Mouse (Mus musculus): ENCODE data around the gene Hoxc8. TPM values are rescaled to one million over a fixed set of nuclear protein-coding genes. Genes with fewer than 3 reads are reported as not detected.

Hoxc8 gene
- polyA plus RNA-seq, 1 experiment from 2014 or later = not detected

GRCm38 (mm10) chr15:103010112-103010846, 19.9 kb downstream of the Hoxc8 start:
- no peak overlapping the region for H3K4me2 ChIP-seq (ENCODE audit: low read depth, low read length)
- H3K4me1 ChIP-seq (ENCODE audit: control insufficient read depth, low read depth, low read length) = no peaks in the 10 kb centered on the region
- no peaks in the 10 kb centered on the region for H3K9me3 ChIP-seq (replicated peaks; ENCODE audit: control insufficient read depth, low read length)
- WGBS (ENCODE audit: insufficient replicate concordance) = 2% methylated on average over 31 of the region's 31 CpGs
- ATAC-seq (ENCODE audit: low read depth) = no peak
- H3K27me3 ChIP-seq (ENCODE audit: control insufficient read depth, insufficient read depth, low read depth, low read length) = peaks cover 97% of the 10 kb centered on the region
- no peaks in the 10 kb centered on the region for H3K36me3 ChIP-seq (ENCODE audit: control insufficient read depth, insufficient read depth)
- H3K27ac ChIP-seq (ENCODE audit: low read length) = no peak overlapping the region
- no peak overlapping the region for H3K4me3 ChIP-seq (ENCODE audit: low read depth, low read length)
- H3K9ac ChIP-seq (ENCODE audit: low read depth, low read length) = no peak overlapping the region

- H3K27ac ChIP-seq (ENCODE audit: low read length) = no peak overlapping the region
- no peaks in the 10 kb centered on the region for H3K36me3 ChIP-seq (ENCODE audit: control insufficient read depth, insufficient read depth)
- no peak overlapping the region for H3K9ac ChIP-seq (ENCODE audit: low read depth, low read length)
- H3K4me2 ChIP-seq (ENCODE audit: low read depth, low read length) = no peak overlapping the region
- H3K27me3 ChIP-seq (ENCODE audit: control insufficient read depth, insufficient read depth, low read depth, low read length) = peaks cover 97% of the 10 kb centered on the region
- no peak overlapping the region for H3K4me3 ChIP-seq (ENCODE audit: low read depth, low read length)
- ATAC-seq (ENCODE audit: low read depth) = no peak
- WGBS (ENCODE audit: insufficient replicate concordance) = 3% methylated on average over 28 of the region's 28 CpGs
- no peaks in the 10 kb centered on the region for H3K4me1 ChIP-seq (ENCODE audit: control insufficient read depth, low read depth, low read length)
- H3K9me3 ChIP-seq (replicated peaks; ENCODE audit: control insufficient read depth, low read length) = no peaks in the 10 kb centered on the region
Measured at GRCm38 (mm10) chr15:103010847-103011555, 20.6 kb downstream of the Hoxc8 start.

- Histone ChIP-seq H3K4me3 (ENCODE audit: low read depth, low read length) (no peak overlapping the region), H3K36me3 (ENCODE audit: control insufficient read depth, insufficient read depth) (no peaks in the 10 kb centered on the region), H3K4me2 (ENCODE audit: low read depth, low read length) (no peak overlapping the region), H3K27ac (ENCODE audit: low read length) (no peak overlapping the region), H3K9me3 (replicated peaks; ENCODE audit: control insufficient read depth, low read length) (no peaks in the 10 kb centered on the region), H3K4me1 (ENCODE audit: control insufficient read depth, low read depth, low read length) (no peaks in the 10 kb centered on the region), H3K9ac (ENCODE audit: low read depth, low read length) (no peak overlapping the region), H3K27me3 (ENCODE audit: control insufficient read depth, insufficient read depth, low read depth, low read length) (peaks cover 97% of the 10 kb centered on the region)
- WGBS (ENCODE audit: insufficient replicate concordance) = 6% methylated on average over 26 of the region's 26 CpGs
- ATAC-seq (ENCODE audit: low read depth) = no peak
Measured at GRCm38 (mm10) chr15:103011928-103012486, 21.6 kb downstream of the Hoxc8 start.

- 4% methylated on average over 17 of the region's 17 CpGs for WGBS (ENCODE audit: insufficient replicate concordance)
- 0 out of 2 replicates have a peak overlapping the region, but pooled peaks have one; percentile 6 for H3K4me2 ChIP-seq (ENCODE audit: low read depth, low read length)
Measured at GRCm38 (mm10) chr15:103013238-103013984, 23.0 kb downstream of the Hoxc8 start.

GRCm38 (mm10) chr15:103014166-103015008, 24.0 kb downstream of the Hoxc8 start:
- no peaks in the 10 kb centered on the region for H3K36me3 ChIP-seq (ENCODE audit: control insufficient read depth, insufficient read depth)
- peaks cover 96% of the 10 kb centered on the region for H3K27me3 ChIP-seq (ENCODE audit: control insufficient read depth, insufficient read depth, low read depth, low read length)
- no peak for ATAC-seq (ENCODE audit: low read depth)
- no peak overlapping the region for H3K9ac ChIP-seq (ENCODE audit: low read depth, low read length)
- 2% methylated on average over 49 of the region's 57 CpGs for WGBS (ENCODE audit: insufficient replicate concordance)
- H3K4me1 ChIP-seq (ENCODE audit: control insufficient read depth, low read depth, low read length) = no peaks in the 10 kb centered on the region
- 0 out of 2 replicates have a peak overlapping the region, but pooled peaks have one; percentile 6 for H3K4me2 ChIP-seq (ENCODE audit: low read depth, low read length)
- no peak overlapping the region for H3K27ac ChIP-seq (ENCODE audit: low read length)
- H3K9me3 ChIP-seq (replicated peaks; ENCODE audit: control insufficient read depth, low read length) = no peaks in the 10 kb centered on the region
- no peak overlapping the region for H3K4me3 ChIP-seq (ENCODE audit: low read depth, low read length)

More at GRCm38 (mm10) chr15:103013238-103013984, 23.0 kb downstream of the Hoxc8 start:
- H3K9me3 ChIP-seq (replicated peaks; ENCODE audit: control insufficient read depth, low read length) = no peaks in the 10 kb centered on the region
- no peak overlapping the region for H3K9ac ChIP-seq (ENCODE audit: low read depth, low read length)
- H3K27ac ChIP-seq (ENCODE audit: low read length) = no peak overlapping the region
- no peaks in the 10 kb centered on the region for H3K4me1 ChIP-seq (ENCODE audit: control insufficient read depth, low read depth, low read length)
- H3K27me3 ChIP-seq (ENCODE audit: control insufficient read depth, insufficient read depth, low read depth, low read length) = peaks cover 97% of the 10 kb centered on the region
- H3K36me3 ChIP-seq (ENCODE audit: control insufficient read depth, insufficient read depth) = no peaks in the 10 kb centered on the region
- ATAC-seq (ENCODE audit: low read depth) = no peak
- H3K4me3 ChIP-seq (ENCODE audit: low read depth, low read length) = no peak overlapping the region

- Histone ChIP-seq H3K36me3 (ENCODE audit: control insufficient read depth, insufficient read depth) (no peaks in the 10 kb centered on the region), H3K4me2 (ENCODE audit: low read depth, low read length) (no peak overlapping the region)
- WGBS (ENCODE audit: insufficient replicate concordance) = 3% methylated on average over 23 of the region's 28 CpGs
Measured at GRCm38 (mm10) chr15:103015009-103015399, 24.6 kb downstream of the Hoxc8 start.

GRCm38 (mm10) chr15:103015406-103016166, 25.2 kb downstream of the Hoxc8 start:
- no peak overlapping the region for H3K4me3 ChIP-seq (ENCODE audit: low read depth, low read length)
- no peaks in the 10 kb centered on the region for H3K36me3 ChIP-seq (ENCODE audit: control insufficient read depth, insufficient read depth)
- peaks cover 96% of the 10 kb centered on the region for H3K27me3 ChIP-seq (ENCODE audit: control insufficient read depth, insufficient read depth, low read depth, low read length)
- no peaks in the 10 kb centered on the region for H3K9me3 ChIP-seq (replicated peaks; ENCODE audit: control insufficient read depth, low read length)
- no peaks in the 10 kb centered on the region for H3K4me1 ChIP-seq (ENCODE audit: control insufficient read depth, low read depth, low read length)
- WGBS (ENCODE audit: insufficient replicate concordance) = 9% methylated on average over 19 of the region's 19 CpGs
- no peak overlapping the region for H3K4me2 ChIP-seq (ENCODE audit: low read depth, low read length)
- H3K9ac ChIP-seq (ENCODE audit: low read depth, low read length) = no peak overlapping the region
- no peak overlapping the region for H3K27ac ChIP-seq (ENCODE audit: low read length)
- no peak for ATAC-seq (ENCODE audit: low read depth)

More at GRCm38 (mm10) chr15:103015009-103015399, 24.6 kb downstream of the Hoxc8 start:
- Histone ChIP-seq H3K4me1 (ENCODE audit: control insufficient read depth, low read depth, low read length) (no peaks in the 10 kb centered on the region), H3K9ac (ENCODE audit: low read depth, low read length) (no peak overlapping the region), H3K27me3 (ENCODE audit: control insufficient read depth, insufficient read depth, low read depth, low read length) (peaks cover 96% of the 10 kb centered on the region), H3K9me3 (replicated peaks; ENCODE audit: control insufficient read depth, low read length) (no peaks in the 10 kb centered on the region), H3K4me3 (ENCODE audit: low read depth, low read length) (no peak overlapping the region), H3K27ac (ENCODE audit: low read length) (no peak overlapping the region)
- ATAC-seq (ENCODE audit: low read depth) = no peak

Measured in liver, embryonic 16.5 days (tissue).